20 mouse cellular contexts compared by ENCODE assay signal in the genomic region with DNA sequence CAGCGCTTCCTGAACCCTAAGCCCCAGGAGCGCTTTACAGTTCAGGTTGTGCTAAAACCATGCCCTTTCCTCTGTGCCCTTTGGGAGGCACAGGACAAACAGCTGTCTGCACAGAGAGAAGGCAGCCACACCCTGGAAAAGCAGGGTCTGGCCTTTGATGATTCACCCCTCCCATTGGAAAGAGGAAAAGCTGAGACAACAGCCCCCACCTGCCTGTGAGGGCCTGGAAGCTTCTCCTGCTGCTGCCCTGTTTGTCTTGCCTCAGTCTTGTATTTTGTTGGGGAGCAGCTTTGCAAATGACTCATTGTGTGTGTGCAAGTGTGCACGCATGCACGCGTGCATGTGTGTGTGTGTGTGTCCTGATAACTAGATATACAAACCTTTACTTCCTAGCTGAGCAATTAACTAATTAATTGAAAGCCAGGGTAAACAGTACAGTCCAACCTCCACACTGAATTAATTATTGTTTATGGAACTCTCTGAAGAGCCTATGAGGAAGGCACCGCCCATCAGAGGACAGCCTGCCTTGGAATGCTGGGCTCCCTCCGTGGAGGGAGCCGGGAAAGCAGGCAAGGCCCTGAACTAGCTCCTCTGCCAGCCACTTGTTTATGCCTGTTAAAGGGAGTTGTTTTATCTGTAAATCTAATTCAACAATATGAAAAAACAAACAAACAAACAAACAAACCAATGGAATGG. TPM values are rescaled to one million over a fixed set of nuclear protein-coding genes. Genes with fewer than 3 reads are reported as not detected.
DNase-seq lines count a peak whose midpoint lies in the region; ATAC-seq and TF ChIP-seq lines count a peak whose summit lies in the region.
"Had no signal": no experiment of that assay in that cellular context is flagged by ENCODE, and none has a peak within 500 bp of the region (broad histone marks: within the 10 kb centered on the region; RNA-seq: fewer than 3 reads in every experiment).

No protein-coding gene starts in this region.

- no peaks in the 10 kb centered on the region for H3K36me3 ChIP-seq in heart, embryonic 10.5 days
- H3K36me3 ChIP-seq in heart, embryonic 11.5 days (ENCODE audit: control insufficient read depth, insufficient read depth, low read length), result no peaks in the 10 kb centered on the region
- no peaks in the 10 kb centered on the region for H3K36me3 ChIP-seq in midbrain, embryonic 10.5 days
- H3K36me3 ChIP-seq in midbrain, embryonic 14.5 days (ENCODE audit: control insufficient read depth, insufficient read depth, low read length), result no peaks in the 10 kb centered on the region
- no peaks in the 10 kb centered on the region for H3K36me3 ChIP-seq in stomach, postnatal 0 days (ENCODE audit: control insufficient read depth, insufficient read depth, low read length)
- H3K36me3 ChIP-seq: embryonic facial prominence, embryonic 13.5 days; forebrain, embryonic 10.5 days; liver, embryonic 13.5 days had no signal

- no peaks in the 10 kb centered on the region for H3K9me3 ChIP-seq in heart, embryonic 10.5 days
- no peaks in the 10 kb centered on the region for H3K9me3 ChIP-seq in heart, embryonic 11.5 days (replicated peaks; ENCODE audit: control insufficient read depth, low read length)
- no peaks in the 10 kb centered on the region for H3K9me3 ChIP-seq in midbrain, embryonic 10.5 days (replicated peaks)
- H3K9me3 ChIP-seq in midbrain, embryonic 14.5 days (ENCODE audit: control insufficient read depth, low read length), result no peaks in the 10 kb centered on the region
- no peaks in the 10 kb centered on the region for H3K9me3 ChIP-seq in stomach, postnatal 0 days (ENCODE audit: control insufficient read depth, low read length)
- H3K9me3 ChIP-seq: embryonic facial prominence, embryonic 13.5 days; forebrain, embryonic 10.5 days; liver, embryonic 13.5 days had no signal

- no peaks in the 10 kb centered on the region for H3K27me3 ChIP-seq in heart, embryonic 10.5 days (ENCODE audit: insufficient read depth, poor library complexity, severe bottlenecking)
- H3K27me3 ChIP-seq in heart, embryonic 11.5 days (ENCODE audit: control insufficient read depth, insufficient read depth, low read length), result no peaks in the 10 kb centered on the region
- H3K27me3 ChIP-seq in midbrain, embryonic 10.5 days (ENCODE audit: low read depth, poor library complexity, severe bottlenecking), result no peaks in the 10 kb centered on the region; the same call in 1 of the 2 replicates
- no peaks in the 10 kb centered on the region for H3K27me3 ChIP-seq in midbrain, embryonic 14.5 days (ENCODE audit: control insufficient read depth, insufficient read depth, low read length)
- H3K27me3 ChIP-seq in stomach, postnatal 0 days (ENCODE audit: control insufficient read depth, insufficient read depth, low read length), result no peaks in the 10 kb centered on the region
- H3K27me3 ChIP-seq: embryonic facial prominence, embryonic 13.5 days; liver, embryonic 13.5 days; megakaryocyte, embryonic 14.5 days had no signal

- no peak for TF ChIP-seq EP300 in stomach, postnatal 0 days (optimal IDR thresholded peaks at IDR 0.05)

- TF ChIP-seq CTCF in stomach, postnatal 0 days (IDR thresholded peaks at IDR 0.05; ENCODE audit: low read depth), result no peak

- H3K4me2 ChIP-seq in heart, embryonic 11.5 days, result no peak overlapping the region
- H3K4me2 ChIP-seq in midbrain, embryonic 14.5 days (ENCODE audit: low read length), result no peak overlapping the region
- H3K4me2 ChIP-seq in stomach, postnatal 0 days (replicated peaks; ENCODE audit: low read depth), result no peak overlapping the region
- H3K4me2 ChIP-seq: embryonic facial prominence, embryonic 13.5 days; liver, embryonic 13.5 days had no signal

- no peak overlapping the region for H3K4me3 ChIP-seq in heart, embryonic 10.5 days
- H3K4me3 ChIP-seq in heart, embryonic 11.5 days (ENCODE audit: low read depth, low read length), result no peak overlapping the region
- H3K4me3 ChIP-seq in midbrain, embryonic 10.5 days, result no peak overlapping the region
- no peak overlapping the region for H3K4me3 ChIP-seq in midbrain, embryonic 14.5 days (replicated peaks; ENCODE audit: low read depth, low read length)
- H3K4me3 ChIP-seq in stomach, postnatal 0 days (ENCODE audit: low read depth, low read length), result no peak overlapping the region
- H3K4me3 ChIP-seq: embryonic facial prominence, embryonic 13.5 days; forebrain, embryonic 10.5 days; layer of hippocampus, adult 2 months; liver, embryonic 13.5 days; megakaryocyte, embryonic 14.5 days had no signal

- peaks cover 35% of the 10 kb centered on the region for H3K4me1 ChIP-seq in heart, embryonic 10.5 days
- H3K4me1 ChIP-seq in heart, embryonic 11.5 days (ENCODE audit: control insufficient read depth, insufficient read depth, low read length), result peaks cover 7% of the 10 kb centered on the region; the same call in 1 of the 2 replicates
- H3K4me1 ChIP-seq in midbrain, embryonic 10.5 days, result peaks cover 20% of the 10 kb centered on the region
- H3K4me1 ChIP-seq in midbrain, embryonic 14.5 days (ENCODE audit: control insufficient read depth, insufficient read depth, low read length), result peaks cover 5% of the 10 kb centered on the region
- no peaks in the 10 kb centered on the region for H3K4me1 ChIP-seq in stomach, postnatal 0 days (replicated peaks; ENCODE audit: control insufficient read depth, insufficient read depth)
- H3K4me1 ChIP-seq: megakaryocyte, embryonic 14.5 days had no signal

- H3K27ac ChIP-seq in heart, embryonic 10.5 days, result peak overlapping the region; percentile 52; the same call in 1 of the 2 replicates
- H3K27ac ChIP-seq in heart, embryonic 11.5 days (ENCODE audit: low read depth, low read length), result no peak overlapping the region
- H3K27ac ChIP-seq in midbrain, embryonic 10.5 days (replicated peaks), result peak overlapping the region; percentile 46; the same call in 1 of the 2 replicates
- no peak overlapping the region for H3K27ac ChIP-seq in midbrain, embryonic 14.5 days (replicated peaks; ENCODE audit: low read depth, low read length)
- H3K27ac ChIP-seq in stomach, postnatal 0 days (replicated peaks), result no peak overlapping the region
- H3K27ac ChIP-seq: embryonic facial prominence, embryonic 13.5 days; forebrain, embryonic 10.5 days; hindbrain, postnatal 0 days; layer of hippocampus, adult 2 months; liver, embryonic 13.5 days had no signal

- no peak for DNase-seq in heart, embryonic 10.5 days (ENCODE audit: low spot score)
- no peak for DNase-seq in midbrain, embryonic 10.5 days (ENCODE audit: low spot score)
- DNase-seq in midbrain, embryonic 14.5 days, result no peak
- peak; percentile 79 for DNase-seq in ZHBTc4 (ENCODE audit: low read depth, low spot score)
- DNase-seq in stomach, postnatal 0 days (ENCODE audit: low spot score), result no peak
- DNase-seq in embryo, embryonic 11 days, result no peak
- DNase-seq in cerebellum, adult 8-10 months, result no peak
- DNase-seq: adrenal gland, postnatal 10 days; cerebellum, adult 11 months; cerebellum, postnatal 36 days; heart, adult 18-20 months; liver, embryonic 13.5 days; right cerebral cortex, postnatal 25 days; thymus, postnatal 36 days had no signal

- no peak overlapping the region for H3K9ac ChIP-seq in heart, embryonic 11.5 days (ENCODE audit: low read depth, low read length)
- no peak overlapping the region for H3K9ac ChIP-seq in midbrain, embryonic 14.5 days (replicated peaks; ENCODE audit: low read length)
- H3K9ac ChIP-seq in stomach, postnatal 0 days (ENCODE audit: low read length), result no peak overlapping the region
- H3K9ac ChIP-seq: embryonic facial prominence, embryonic 13.5 days; liver, embryonic 13.5 days had no signal

- ATAC-seq in heart, embryonic 11.5 days (replicated peaks; ENCODE audit: insufficient number of reproducible peaks, low FRiP score, low TSS enrichment), result no peak
- ATAC-seq in midbrain, embryonic 14.5 days (ENCODE audit: low FRiP score, low TSS enrichment), result no peak
- ATAC-seq in stomach, postnatal 0 days (ENCODE audit: low FRiP score, low TSS enrichment), result peak; percentile 47; the same call in 1 of the 2 replicates
- ATAC-seq: hindbrain, postnatal 0 days had no signal

- WGBS in heart, embryonic 10.5 days, result 68% methylated on average over 8 of the region's 8 CpGs
- WGBS in heart, embryonic 11.5 days (ENCODE audit: insufficient replicate concordance), result 68% methylated on average over 8 of the region's 8 CpGs
- 85% methylated on average over 8 of the region's 8 CpGs for WGBS in midbrain, embryonic 10.5 days
- WGBS in midbrain, embryonic 14.5 days, result 83% methylated on average over 8 of the region's 8 CpGs
- 50% methylated on average over 8 of the region's 8 CpGs for whole genome bisulfite sequencing in stomach, postnatal 0 days

RNA-seq across cellular contexts. Expression of a gene that starts 35.4 kb away (rescaled TPM):
- 24.9 and 32.6 TPM in 2 replicates for polyA plus RNA-seq in heart, embryonic 10.5 days (2016; fragmentation: Nextera tagmentation; extraction: Ambion mirVana)
- 16.8 and 19.4 TPM in 2 replicates for polyA plus RNA-seq in heart, embryonic 11.5 days (2014; fragmentation: Nextera tagmentation; extraction: Ambion mirVana)
- polyA plus RNA-seq in midbrain, embryonic 10.5 days (2016; fragmentation: Nextera tagmentation; extraction: Ambion mirVana), result 14.8 and 21.9 TPM in 2 replicates
- polyA plus RNA-seq in midbrain, embryonic 14.5 days (2014; fragmentation: Nextera tagmentation; extraction: Ambion mirVana), result 16.4 and 25.1 TPM in 2 replicates
- polyA plus RNA-seq in stomach, postnatal 0 days (2015; fragmentation: Nextera tagmentation; extraction: Ambion mirVana), result 3.1 and 3.6 TPM in 2 replicates

Comparison
In these comparisons a context has a peak if more than half of its experiments do, and no peak if none do; other contexts are left out.
1. H3K27ac ChIP-seq: peak in heart, embryonic 10.5 days (single experiment) and midbrain, embryonic 10.5 days (single experiment); none in heart, embryonic 11.5 days (single experiment), midbrain, embryonic 14.5 days (single experiment) and stomach, postnatal 0 days (single experiment).